Mouse (Mus musculus): ENCODE results near the gene Aqp9.

Gene Aqp9

GRCm38 (mm10) chr9:71202265-71202664 lies 33.8 kb upstream of the Aqp9 start:
- no peaks in the 10 kb centered on the region for H3K9me3 ChIP-seq (ENCODE audit: low read length)
- no peak overlapping the region for H3K4me3 ChIP-seq (replicated peaks; ENCODE audit: low read length)
- TF ChIP-seq POU5F1 (IDR thresholded peaks at IDR 0.05; ENCODE audit: borderline replicate concordance, low read length) (no peak), CTCF (conservative IDR thresholded peaks at IDR 0.05; ENCODE audit: low read length) (no peak), NANOG (IDR thresholded peaks at IDR 0.05; ENCODE audit: borderline replicate concordance, low read length) (no peak)
- no peaks in the 10 kb centered on the region for H3K36me3 ChIP-seq (ENCODE audit: insufficient read depth, low read length)
- H3K4me1 ChIP-seq (replicated peaks; ENCODE audit: low read depth, low read length) = no peaks in the 10 kb centered on the region
- peaks cover 4% of the 10 kb centered on the region; the same call in 1 of the 2 replicates for H3K27me3 ChIP-seq (ENCODE audit: insufficient read depth, low read length)

- Histone ChIP-seq H3K27me3 (ENCODE audit: insufficient read depth, low read length) (peaks cover 4% of the 10 kb centered on the region; the same call in 1 of the 2 replicates), H3K4me3 (replicated peaks; ENCODE audit: low read length) (no peak overlapping the region)
- TF ChIP-seq CTCF (conservative IDR thresholded peaks at IDR 0.05; ENCODE audit: low read length) = no peak
- TF ChIP-seq POU5F1 (IDR thresholded peaks at IDR 0.05; ENCODE audit: borderline replicate concordance, low read length) = no peak
- TF ChIP-seq NANOG (IDR thresholded peaks at IDR 0.05; ENCODE audit: borderline replicate concordance, low read length) = no peak
These were observed 30.3 kb upstream of the Aqp9 start for GRCm38 (mm10) chr9:71198826-71199225.

GRCm38 (mm10) chr9:71188647-71189415 lies 20.3 kb upstream of the Aqp9 start:
- no peak overlapping the region for H3K4me3 ChIP-seq (replicated peaks; ENCODE audit: low read length)
- H3K27me3 ChIP-seq (ENCODE audit: insufficient read depth, low read length) = no peaks in the 10 kb centered on the region
- H3K9me3 ChIP-seq (ENCODE audit: low read length) = no peaks in the 10 kb centered on the region
- no peaks in the 10 kb centered on the region for H3K36me3 ChIP-seq (ENCODE audit: insufficient read depth, low read length)
- no peak for TF ChIP-seq POU5F1 (IDR thresholded peaks at IDR 0.05; ENCODE audit: borderline replicate concordance, low read length)
- peak; percentile 87 for TF ChIP-seq CTCF (conservative IDR thresholded peaks at IDR 0.05; ENCODE audit: low read length)
- H3K4me1 ChIP-seq (replicated peaks; ENCODE audit: low read depth, low read length) = peaks cover 18% of the 10 kb centered on the region

More at GRCm38 (mm10) chr9:71198826-71199225, 30.3 kb upstream of the Aqp9 start:
- Histone ChIP-seq H3K36me3 (ENCODE audit: insufficient read depth, low read length) (no peaks in the 10 kb centered on the region), H3K4me1 (replicated peaks; ENCODE audit: low read depth, low read length) (no peaks in the 10 kb centered on the region), H3K9me3 (ENCODE audit: low read length) (no peaks in the 10 kb centered on the region)

GRCm38 (mm10) chr9:71187396-71187795 lies 18.9 kb upstream of the Aqp9 start:
- Histone ChIP-seq H3K9me3 (ENCODE audit: low read length) (no peaks in the 10 kb centered on the region), H3K4me3 (replicated peaks; ENCODE audit: low read length) (no peak overlapping the region), H3K36me3 (ENCODE audit: insufficient read depth, low read length) (no peaks in the 10 kb centered on the region), H3K27me3 (ENCODE audit: insufficient read depth, low read length) (no peaks in the 10 kb centered on the region), H3K4me1 (replicated peaks; ENCODE audit: low read depth, low read length) (peaks cover 18% of the 10 kb centered on the region)
- no peak for TF ChIP-seq CTCF (conservative IDR thresholded peaks at IDR 0.05; ENCODE audit: low read length)
- TF ChIP-seq POU5F1 (IDR thresholded peaks at IDR 0.05; ENCODE audit: borderline replicate concordance, low read length) = no peak
- no peak for TF ChIP-seq NANOG (IDR thresholded peaks at IDR 0.05; ENCODE audit: borderline replicate concordance, low read length)

- TF ChIP-seq CTCF (conservative IDR thresholded peaks at IDR 0.05; ENCODE audit: low read length) = no peak
- TF ChIP-seq POU5F1 (IDR thresholded peaks at IDR 0.05; ENCODE audit: borderline replicate concordance, low read length) = no peak
- TF ChIP-seq NANOG (IDR thresholded peaks at IDR 0.05; ENCODE audit: borderline replicate concordance, low read length) = no peak
These were observed 17.3 kb upstream of the Aqp9 start for GRCm38 (mm10) chr9:71185823-71186222.

GRCm38 (mm10) chr9:71185285-71185684 lies 16.8 kb upstream of the Aqp9 start:
- no peak overlapping the region for H3K4me3 ChIP-seq (replicated peaks; ENCODE audit: low read length)
- H3K9me3 ChIP-seq (ENCODE audit: low read length) = no peaks in the 10 kb centered on the region
- peaks cover 32% of the 10 kb centered on the region for H3K4me1 ChIP-seq (replicated peaks; ENCODE audit: low read depth, low read length)
- H3K27me3 ChIP-seq (ENCODE audit: insufficient read depth, low read length) = no peaks in the 10 kb centered on the region
- TF ChIP-seq CTCF (conservative IDR thresholded peaks at IDR 0.05; ENCODE audit: low read length) (no peak), NANOG (IDR thresholded peaks at IDR 0.05; ENCODE audit: borderline replicate concordance, low read length) (no peak), POU5F1 (IDR thresholded peaks at IDR 0.05; ENCODE audit: borderline replicate concordance, low read length) (no peak)
- H3K36me3 ChIP-seq (ENCODE audit: insufficient read depth, low read length) = no peaks in the 10 kb centered on the region

More at GRCm38 (mm10) chr9:71185823-71186222, 17.3 kb upstream of the Aqp9 start:
- Histone ChIP-seq H3K4me3 (replicated peaks; ENCODE audit: low read length) (no peak overlapping the region), H3K36me3 (ENCODE audit: insufficient read depth, low read length) (no peaks in the 10 kb centered on the region), H3K27me3 (ENCODE audit: insufficient read depth, low read length) (no peaks in the 10 kb centered on the region), H3K4me1 (replicated peaks; ENCODE audit: low read depth, low read length) (peaks cover 32% of the 10 kb centered on the region), H3K9me3 (ENCODE audit: low read length) (no peaks in the 10 kb centered on the region)

GRCm38 (mm10) chr9:71179964-71180700 lies 11.7 kb upstream of the Aqp9 start:
- H3K4me1 ChIP-seq (replicated peaks; ENCODE audit: low read depth, low read length) = peaks cover 23% of the 10 kb centered on the region
- H3K27me3 ChIP-seq (ENCODE audit: insufficient read depth, low read length) = no peaks in the 10 kb centered on the region
- H3K4me3 ChIP-seq (replicated peaks; ENCODE audit: low read length) = no peak overlapping the region
- TF ChIP-seq POU5F1 (IDR thresholded peaks at IDR 0.05; ENCODE audit: borderline replicate concordance, low read length) (no peak), NANOG (IDR thresholded peaks at IDR 0.05; ENCODE audit: borderline replicate concordance, low read length) (no peak), CTCF (conservative IDR thresholded peaks at IDR 0.05; ENCODE audit: low read length) (no peak; the same call in 1 of the 2 replicates)
- no peaks in the 10 kb centered on the region for H3K36me3 ChIP-seq (ENCODE audit: insufficient read depth, low read length)
- H3K9me3 ChIP-seq (ENCODE audit: low read length) = no peaks in the 10 kb centered on the region

- Histone ChIP-seq H3K36me3 (ENCODE audit: insufficient read depth, low read length) (no peaks in the 10 kb centered on the region), H3K4me3 (replicated peaks; ENCODE audit: low read length) (no peak overlapping the region), H3K9me3 (ENCODE audit: low read length) (no peaks in the 10 kb centered on the region), H3K4me1 (replicated peaks; ENCODE audit: low read depth, low read length) (peaks cover 23% of the 10 kb centered on the region), H3K27me3 (ENCODE audit: insufficient read depth, low read length) (no peaks in the 10 kb centered on the region)
- no peak for TF ChIP-seq NANOG (IDR thresholded peaks at IDR 0.05; ENCODE audit: borderline replicate concordance, low read length)
- TF ChIP-seq CTCF (conservative IDR thresholded peaks at IDR 0.05; ENCODE audit: low read length) = no peak
- no peak for TF ChIP-seq POU5F1 (IDR thresholded peaks at IDR 0.05; ENCODE audit: borderline replicate concordance, low read length)
These were observed 10.9 kb upstream of the Aqp9 start for GRCm38 (mm10) chr9:71179276-71179896.
